Mouse (Mus musculus): Measurements from ENCODE around the gene Ahnak. TPM values are rescaled to one million over a fixed set of nuclear protein-coding genes. Genes with fewer than 3 reads are reported as not detected.

Gene Ahnak
- polyA plus RNA-seq, 1 experiment from 2014 or later, result 2.7 TPM

DNA sequence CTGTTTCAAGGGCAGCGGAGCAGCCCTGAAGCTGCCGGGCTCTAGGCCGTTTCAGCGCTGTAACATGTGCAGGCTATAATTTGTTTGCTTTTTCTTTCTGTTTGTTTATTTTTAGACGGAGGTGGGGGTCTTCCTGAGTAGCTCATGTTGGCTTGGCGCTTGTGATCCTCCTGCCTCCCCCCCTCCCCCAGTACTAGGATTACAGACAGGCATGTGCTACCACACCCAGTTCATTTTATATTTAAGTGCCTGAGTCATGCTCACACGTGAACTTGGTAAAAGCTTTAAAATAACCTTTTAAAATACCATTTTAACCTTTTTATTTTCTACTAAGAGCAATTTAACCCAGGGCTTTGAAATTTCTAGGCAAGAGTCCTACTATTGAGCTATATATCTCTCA lies 50.8 kb downstream of the Ahnak start:
- H3K9ac ChIP-seq (replicated peaks; ENCODE audit: low read depth, low read length), result no peak overlapping the region
- WGBS, result 70% methylated on average over 7 of the region's 7 CpGs
- no peaks in the 10 kb centered on the region for H3K27me3 ChIP-seq (ENCODE audit: control insufficient read depth, insufficient read depth, low read length)
- no peak for ATAC-seq (ENCODE audit: low read depth)
- no peak overlapping the region for H3K4me3 ChIP-seq (ENCODE audit: low read depth, low read length)
- no peak overlapping the region for H3K4me2 ChIP-seq (ENCODE audit: low read depth, low read length)
- H3K4me1 ChIP-seq (ENCODE audit: control insufficient read depth, insufficient read depth, low read length), result no peaks in the 10 kb centered on the region
- no peaks in the 10 kb centered on the region for H3K36me3 ChIP-seq (ENCODE audit: control insufficient read depth, insufficient read depth, low read length)
- no peak overlapping the region for H3K27ac ChIP-seq (ENCODE audit: low read depth, low read length)
- H3K9me3 ChIP-seq (ENCODE audit: control insufficient read depth, low read length), result no peaks in the 10 kb centered on the region

GRCm38 (mm10) chr19:9040649-9041048 lies 51.6 kb downstream of the Ahnak start:
- Histone ChIP-seq H3K4me3 (ENCODE audit: low read depth, low read length) (no peak overlapping the region), H3K4me2 (ENCODE audit: low read depth, low read length) (no peak overlapping the region), H3K9me3 (ENCODE audit: control insufficient read depth, low read length) (no peaks in the 10 kb centered on the region), H3K4me1 (ENCODE audit: control insufficient read depth, insufficient read depth, low read length) (no peaks in the 10 kb centered on the region), H3K27ac (ENCODE audit: low read depth, low read length) (no peak overlapping the region), H3K36me3 (ENCODE audit: control insufficient read depth, insufficient read depth, low read length) (no peaks in the 10 kb centered on the region), H3K9ac (replicated peaks; ENCODE audit: low read depth, low read length) (no peak overlapping the region), H3K27me3 (ENCODE audit: control insufficient read depth, insufficient read depth, low read length) (no peaks in the 10 kb centered on the region)
- ATAC-seq (ENCODE audit: low read depth), result no peak
- 90% methylated on average over 6 of the region's 6 CpGs for WGBS

DNA sequence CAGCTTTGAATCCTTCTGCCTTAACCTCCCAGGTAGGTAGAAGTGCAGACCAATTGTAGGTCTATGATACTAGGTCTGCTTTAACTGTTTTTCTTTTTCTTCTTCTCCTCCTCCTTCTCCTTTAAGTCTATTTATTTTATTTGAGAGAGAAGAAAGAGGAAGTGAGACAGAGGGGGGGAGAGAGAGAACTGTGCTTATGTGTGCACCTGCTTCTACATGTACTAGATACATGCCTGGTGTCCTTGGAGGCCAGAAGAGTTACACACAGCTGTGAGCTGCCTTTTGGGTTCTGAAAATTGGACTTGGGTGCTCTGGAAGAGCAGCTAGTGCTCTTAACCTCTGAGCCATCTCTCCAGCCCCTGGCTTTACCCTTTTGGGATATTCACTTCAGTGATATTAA lies 52.0 kb downstream of the Ahnak start:
- no peak overlapping the region for H3K4me3 ChIP-seq (ENCODE audit: low read depth, low read length)
- no peak overlapping the region for H3K27ac ChIP-seq (ENCODE audit: low read depth, low read length)
- no peak overlapping the region for H3K4me2 ChIP-seq (ENCODE audit: low read depth, low read length)
- H3K4me1 ChIP-seq (ENCODE audit: control insufficient read depth, insufficient read depth, low read length), result no peaks in the 10 kb centered on the region
- no peaks in the 10 kb centered on the region for H3K9me3 ChIP-seq (ENCODE audit: control insufficient read depth, low read length)
- no peaks in the 10 kb centered on the region for H3K36me3 ChIP-seq (ENCODE audit: control insufficient read depth, insufficient read depth, low read length)
- H3K27me3 ChIP-seq (ENCODE audit: control insufficient read depth, insufficient read depth, low read length), result no peaks in the 10 kb centered on the region
- no peak for ATAC-seq (ENCODE audit: low read depth)
- H3K9ac ChIP-seq (replicated peaks; ENCODE audit: low read depth, low read length), result no peak overlapping the region

DNA sequence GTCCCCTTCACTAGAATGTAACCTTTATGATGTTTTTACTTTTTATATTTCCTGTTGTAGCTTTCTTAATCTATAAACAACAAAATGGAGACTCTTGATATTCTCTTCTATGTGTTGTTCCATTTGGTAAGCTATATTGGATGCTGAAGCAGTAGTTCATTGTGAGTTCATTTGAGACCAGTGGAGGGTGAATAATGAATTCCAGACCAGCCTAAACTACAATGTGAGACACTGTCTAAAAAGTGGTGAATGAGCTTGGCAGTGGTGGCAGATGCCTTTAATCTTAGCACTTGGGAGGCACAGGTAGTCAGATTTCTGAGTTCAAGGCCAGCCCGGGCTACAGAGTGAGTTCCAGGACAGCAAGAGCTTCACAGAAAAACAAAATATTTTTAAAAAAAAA lies 54.0 kb downstream of the Ahnak start:
- no peak overlapping the region for H3K27ac ChIP-seq (ENCODE audit: low read depth, low read length)
- no peaks in the 10 kb centered on the region for H3K9me3 ChIP-seq (ENCODE audit: control insufficient read depth, low read length)
- H3K9ac ChIP-seq (replicated peaks; ENCODE audit: low read depth, low read length), result no peak overlapping the region
- 91% methylated on average over 1 of the region's 1 CpGs for WGBS
- H3K4me1 ChIP-seq (ENCODE audit: control insufficient read depth, insufficient read depth, low read length), result no peaks in the 10 kb centered on the region
- no peaks in the 10 kb centered on the region for H3K27me3 ChIP-seq (ENCODE audit: control insufficient read depth, insufficient read depth, low read length)
- no peaks in the 10 kb centered on the region for H3K36me3 ChIP-seq (ENCODE audit: control insufficient read depth, insufficient read depth, low read length)
- ATAC-seq (ENCODE audit: low read depth), result no peak
- no peak overlapping the region for H3K4me2 ChIP-seq (ENCODE audit: low read depth, low read length)
- H3K4me3 ChIP-seq (ENCODE audit: low read depth, low read length), result no peak overlapping the region

- Histone ChIP-seq H3K4me2 (ENCODE audit: low read depth, low read length) (no peak overlapping the region), H3K9ac (replicated peaks; ENCODE audit: low read depth, low read length) (no peak overlapping the region), H3K27me3 (ENCODE audit: control insufficient read depth, insufficient read depth, low read length) (no peaks in the 10 kb centered on the region), H3K4me3 (ENCODE audit: low read depth, low read length) (no peak overlapping the region), H3K9me3 (ENCODE audit: control insufficient read depth, low read length) (no peaks in the 10 kb centered on the region), H3K4me1 (ENCODE audit: control insufficient read depth, insufficient read depth, low read length) (no peaks in the 10 kb centered on the region), H3K36me3 (ENCODE audit: control insufficient read depth, insufficient read depth, low read length) (no peaks in the 10 kb centered on the region), H3K27ac (ENCODE audit: low read depth, low read length) (no peak overlapping the region)
- 78% methylated on average over 4 of the region's 4 CpGs for WGBS
- no peak for ATAC-seq (ENCODE audit: low read depth)
These were observed 55.2 kb downstream of the Ahnak start for GRCm38 (mm10) chr19:9044291-9044690.

DNA sequence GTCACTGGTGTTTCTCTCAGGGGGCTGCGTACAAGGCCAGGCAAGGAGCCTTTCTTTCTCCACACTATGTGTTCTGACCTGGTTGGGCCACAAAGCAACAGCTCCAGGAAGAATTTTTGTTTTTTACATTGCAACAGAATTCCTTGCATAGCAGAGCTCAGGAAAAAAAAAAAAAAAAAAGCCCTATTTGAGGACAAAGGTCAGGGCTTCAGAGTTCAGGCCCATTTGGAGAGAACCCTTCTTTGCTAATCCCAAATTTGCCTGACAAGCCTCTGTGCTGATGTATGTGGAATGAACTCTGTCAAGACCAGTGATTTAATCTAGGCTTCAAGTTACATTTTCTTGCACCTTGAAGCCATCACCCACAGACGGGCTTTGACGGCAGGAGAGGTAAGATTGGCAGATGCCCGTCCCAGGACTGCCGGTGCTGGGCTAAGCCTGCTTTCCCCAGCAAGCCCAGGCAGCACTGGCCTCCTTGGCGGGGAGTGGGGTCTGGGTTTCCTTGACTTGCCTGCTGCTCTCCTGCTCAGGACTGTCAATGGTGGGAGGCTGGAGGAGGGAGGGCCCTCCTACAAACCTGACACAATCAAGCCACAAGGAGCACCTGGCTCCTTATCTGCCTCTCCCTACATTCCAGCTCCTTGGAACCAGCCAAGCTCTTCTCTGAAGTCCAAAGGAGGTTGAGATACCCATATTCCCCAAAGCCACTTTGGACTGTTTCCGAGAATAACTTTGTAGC lies 58.3 kb downstream of the Ahnak start:
- Histone ChIP-seq H3K9me3 (ENCODE audit: control insufficient read depth, low read length) (no peaks in the 10 kb centered on the region), H3K27ac (ENCODE audit: low read depth, low read length) (no peak overlapping the region), H3K4me1 (ENCODE audit: control insufficient read depth, insufficient read depth, low read length) (no peaks in the 10 kb centered on the region), H3K27me3 (ENCODE audit: control insufficient read depth, insufficient read depth, low read length) (no peaks in the 10 kb centered on the region), H3K4me3 (ENCODE audit: low read depth, low read length) (no peak overlapping the region), H3K4me2 (ENCODE audit: low read depth, low read length) (no peak overlapping the region), H3K9ac (replicated peaks; ENCODE audit: low read depth, low read length) (no peak overlapping the region), H3K36me3 (ENCODE audit: control insufficient read depth, insufficient read depth, low read length) (no peaks in the 10 kb centered on the region)
- no peak for ATAC-seq (ENCODE audit: low read depth)
- WGBS, result 85% methylated on average over 7 of the region's 7 CpGs

DNA sequence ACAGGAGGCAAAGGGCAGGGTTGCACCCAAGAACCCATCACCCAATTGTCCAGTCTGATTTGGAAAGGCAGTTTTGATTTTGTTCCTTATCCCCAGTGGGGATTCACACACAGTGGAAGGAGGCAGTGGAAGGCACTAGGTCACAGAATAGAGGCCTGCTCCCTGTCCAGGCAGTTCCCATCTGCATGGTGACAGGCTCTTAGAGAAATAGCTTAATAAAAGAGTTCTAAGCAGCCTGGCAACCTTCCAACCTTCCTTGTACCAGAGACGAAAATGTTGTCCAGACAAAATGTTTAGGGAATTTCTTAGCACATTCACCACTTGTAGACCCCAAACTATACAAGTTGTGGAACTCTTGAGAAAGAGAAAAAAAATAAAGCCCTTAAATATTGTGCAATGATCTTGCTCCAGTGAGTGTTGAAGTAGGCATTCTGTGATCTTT lies 58.9 kb downstream of the Ahnak start:
- no peak overlapping the region for H3K9ac ChIP-seq (replicated peaks; ENCODE audit: low read depth, low read length)
- no peak overlapping the region for H3K4me2 ChIP-seq (ENCODE audit: low read depth, low read length)
- H3K4me1 ChIP-seq (ENCODE audit: control insufficient read depth, insufficient read depth, low read length), result no peaks in the 10 kb centered on the region
- no peaks in the 10 kb centered on the region for H3K36me3 ChIP-seq (ENCODE audit: control insufficient read depth, insufficient read depth, low read length)
- H3K27me3 ChIP-seq (ENCODE audit: control insufficient read depth, insufficient read depth, low read length), result no peaks in the 10 kb centered on the region
- H3K4me3 ChIP-seq (ENCODE audit: low read depth, low read length), result no peak overlapping the region
- no peak overlapping the region for H3K27ac ChIP-seq (ENCODE audit: low read depth, low read length)
- ATAC-seq (ENCODE audit: low read depth), result no peak
- no peaks in the 10 kb centered on the region for H3K9me3 ChIP-seq (ENCODE audit: control insufficient read depth, low read length)
- 36% methylated on average over 1 of the region's 1 CpGs for WGBS

- Histone ChIP-seq H3K9ac (replicated peaks; ENCODE audit: low read depth, low read length) (no peak overlapping the region), H3K4me1 (ENCODE audit: control insufficient read depth, insufficient read depth, low read length) (no peaks in the 10 kb centered on the region), H3K9me3 (ENCODE audit: control insufficient read depth, low read length) (no peaks in the 10 kb centered on the region), H3K36me3 (ENCODE audit: control insufficient read depth, insufficient read depth, low read length) (no peaks in the 10 kb centered on the region), H3K4me3 (ENCODE audit: low read depth, low read length) (no peak overlapping the region), H3K27me3 (ENCODE audit: control insufficient read depth, insufficient read depth, low read length) (no peaks in the 10 kb centered on the region), H3K27ac (ENCODE audit: low read depth, low read length) (no peak overlapping the region), H3K4me2 (ENCODE audit: low read depth, low read length) (no peak overlapping the region)
- WGBS, result 91% methylated on average over 4 of the region's 4 CpGs
- no peak for ATAC-seq (ENCODE audit: low read depth)
These were observed 60.0 kb downstream of the Ahnak start for GRCm38 (mm10) chr19:9048981-9049687.
